Mouse (Mus musculus) G1E (cell line): ENCODE results near the gene Sass6. TPM values are rescaled to one million over a fixed set of nuclear protein-coding genes. Genes with fewer than 3 reads are reported as not detected.

ENCODE experiments used
- ATAC-seq: 2 replicates; pipeline ENCODE4 v1.8.0; 2016; ENCODE audit warnings: mild to moderate bottlenecking; ENCODE audit not compliant: insufficient number of reproducible peaks, poor library complexity, low FRiP score, severe bottlenecking; ENCODE audit errors: extremely low read depth
- DNase-seq: peaks from one replicate; pipeline ENCODE4 v3.0.0; 2012; ENCODE audit warnings: low spot score
- H3K27me3 ChIP-seq: 2 replicates; pipeline ENCODE4 v1.6.1; 2012; ENCODE audit warnings: mild to moderate bottlenecking, low read length, inconsistent platforms; ENCODE audit not compliant: insufficient read depth
- H3K36me3 ChIP-seq: replicated peaks from 2 replicates; pipeline ENCODE3; 2012; ENCODE audit warnings: mild to moderate bottlenecking, inconsistent platforms
- H3K4me1 ChIP-seq: 2 replicates; pipeline ENCODE4 v1.6.1; 2012; ENCODE audit warnings: low read depth, low read length, inconsistent platforms, mixed read lengths; ENCODE audit not compliant: insufficient read depth
- H3K4me3 ChIP-seq: 2 replicates; pipeline ENCODE4 v1.5.1; 2012; ENCODE audit warnings: low read depth, mild to moderate bottlenecking, inconsistent platforms, low read length, moderate library complexity, mixed read lengths
- H3K9me3 ChIP-seq: replicated peaks from 2 replicates; pipeline ENCODE4 v1.6.1; 2012; ENCODE audit warnings: inconsistent platforms
- CTCF ChIP-seq: IDR thresholded peaks from 2 replicates; pipeline ENCODE4 v1.5.1; 2012; ENCODE audit warnings: low read depth, low read length, inconsistent platforms, mixed read lengths
- GATA1 ChIP-seq: IDR thresholded peaks from 2 replicates; pipeline ENCODE4 v1.6.1; 2012; ENCODE audit warnings: borderline replicate concordance, low read length, inconsistent platforms, mixed read lengths
- GATA2 ChIP-seq: IDR thresholded peaks from 2 replicates; pipeline ENCODE4 v1.6.1; 2012; ENCODE audit warnings: low read depth, low read length, inconsistent platforms, borderline replicate concordance
- POLR2AphosphoS5 ChIP-seq: IDR thresholded peaks from 2 replicates; pipeline ENCODE4 v1.6.1; 2012; ENCODE audit warnings: low read depth, low read length, inconsistent platforms; ENCODE audit not compliant: insufficient replicate concordance
- TAL1 ChIP-seq: conservative IDR thresholded peaks from 2 replicates; pipeline ENCODE4 v1.6.1; 2012; ENCODE audit warnings: low read depth, low read length, inconsistent platforms, mixed read lengths
- polyA plus RNA-seq: library from polyadenylated mRNA; stranded (reverse); fragments of >175 nt; gene quantifications from 2 replicates; pipeline ENCODE4 v1.2.3, GENCODE M21; 2012
- total RNA-seq, 2 experiments: library from RNA; stranded (forward) in 1 of 2; stranded (reverse) in 1 of 2; fragments of 200-1000 nt in 1 of 2; fragments of >200 nt in 1 of 2; fragmentation: Nextera tagmentation in 1 of 2; gene quantifications; 2 replicates each; pipeline ENCODE4 v1.2.3; 2014 to 2017

The Sass6 gene
- total and polyA plus RNA-seq, 3 experiments = 7.6 to 74.3 (median 39.6) TPM

DNA sequence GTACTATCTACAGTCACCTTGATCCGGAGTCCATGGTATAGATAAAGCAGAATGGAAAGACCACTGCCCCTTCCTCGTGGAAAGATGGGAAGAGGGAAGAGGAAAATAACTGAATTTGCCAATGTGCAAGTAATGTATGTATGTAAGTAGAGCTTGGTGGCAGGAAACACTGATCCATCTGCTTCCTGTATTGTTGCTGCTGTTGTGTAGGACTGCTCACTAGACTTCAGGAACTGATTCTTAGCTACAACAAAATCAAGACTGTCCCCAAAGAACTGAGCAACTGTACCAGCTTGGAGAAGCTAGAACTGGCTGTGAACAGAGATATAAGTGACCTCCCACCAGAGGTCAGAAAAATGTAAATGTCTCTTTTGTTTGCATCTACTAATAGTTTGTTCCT lies 24.2 kb upstream of the Sass6 start:
- no peak for TF ChIP-seq CTCF
- no peak for TF ChIP-seq GATA1
- no peak for TF ChIP-seq TAL1
- TF ChIP-seq POLR2AphosphoS5 = no peak
- no peak for TF ChIP-seq GATA2
- ATAC-seq (no peak), DNase-seq (no peak)
- Histone ChIP-seq H3K4me3 (no peak overlapping the region), H3K9me3 (peaks cover 3% of the 10 kb centered on the region; the same call in 1 of the 2 replicates), H3K36me3 (no peaks in the 10 kb centered on the region), H3K4me1 (0 out of 2 replicates have a peak, but pooled peaks cover 2% of the 10 kb centered on the region), H3K27me3 (peaks cover 6% of the 10 kb centered on the region)

GRCm38 (mm10) chr3:116577286-116577685 lies 17.5 kb upstream of the Sass6 start:
- Histone ChIP-seq H3K36me3 (peaks cover 19% of the 10 kb centered on the region), H3K27me3 (peaks cover 1% of the 10 kb centered on the region), H3K4me3 (no peak overlapping the region), H3K4me1 (no peaks in the 10 kb centered on the region), H3K9me3 (no peaks in the 10 kb centered on the region)
- ATAC-seq (no peak), DNase-seq (no peak)
- TF ChIP-seq TAL1 = no peak

DNA sequence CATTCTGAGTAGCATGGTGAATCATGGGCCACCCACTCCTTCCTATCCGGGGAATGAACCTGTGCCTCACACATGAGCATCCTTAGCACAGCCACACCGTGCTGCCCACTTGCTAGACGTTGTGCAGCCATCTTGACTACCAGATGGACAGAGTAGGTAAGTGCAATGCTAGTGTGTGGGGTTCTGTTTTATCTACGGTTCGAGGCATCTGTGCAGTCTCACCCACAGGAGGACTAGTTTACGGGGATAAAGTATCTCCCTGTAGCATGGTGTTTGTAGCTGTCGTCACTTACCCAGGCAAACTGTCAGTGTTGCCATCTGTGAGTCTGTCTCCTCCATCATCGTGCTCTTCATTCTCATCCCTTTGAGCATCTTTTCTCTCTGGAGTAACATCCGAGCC lies 12.6 kb upstream of the Sass6 start:
- Histone ChIP-seq H3K4me3 (no peak overlapping the region), H3K9me3 (no peaks in the 10 kb centered on the region), H3K36me3 (peaks cover 62% of the 10 kb centered on the region), H3K4me1 (peaks cover under 1% of the 10 kb centered on the region; the same call in 1 of the 2 replicates), H3K27me3 (no peaks in the 10 kb centered on the region)
- DNase-seq (no peak), ATAC-seq (no peak)
- TF ChIP-seq GATA1 = no peak
- no peak for TF ChIP-seq TAL1
- no peak for TF ChIP-seq POLR2AphosphoS5

GRCm38 (mm10) chr3:116594076-116594727 lies 580 bp upstream of the Sass6 start:
- ATAC-seq (peak; percentile 36), DNase-seq (peak; percentile 38)
- Histone ChIP-seq H3K4me1 (peaks cover 29% of the 10 kb centered on the region), H3K4me3 (peak overlapping the region; percentile 94), H3K27me3 (no peaks in the 10 kb centered on the region), H3K36me3 (peaks cover 47% of the 10 kb centered on the region), H3K9me3 (no peaks in the 10 kb centered on the region)
- TF ChIP-seq POLR2AphosphoS5 = no peak
- no peak for TF ChIP-seq CTCF
- TF ChIP-seq GATA1 = no peak
- TF ChIP-seq GATA2 = no peak
- no peak for TF ChIP-seq TAL1

DNA sequence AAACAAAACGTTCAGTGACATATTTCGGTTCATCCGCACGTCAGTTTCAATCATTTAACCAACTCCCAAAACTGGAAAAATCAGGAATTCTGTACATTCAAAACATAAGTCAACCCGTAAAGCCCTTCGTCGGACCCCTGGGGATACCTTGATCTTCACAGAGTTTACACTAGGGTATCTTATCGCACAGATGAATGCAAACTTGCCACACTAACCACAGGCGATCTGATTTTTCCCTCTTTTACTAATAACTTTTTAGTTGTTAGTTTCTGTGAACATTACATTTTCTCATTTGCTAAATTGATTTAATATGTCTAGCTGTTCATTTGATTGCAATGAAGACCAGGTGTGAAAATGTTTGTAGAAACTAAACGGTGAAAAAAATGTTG lies 815 bp downstream of the Sass6 start:
- no peaks in the 10 kb centered on the region for H3K27me3 ChIP-seq
- no peak for TF ChIP-seq GATA1
- no peak for TF ChIP-seq POLR2AphosphoS5
- TF ChIP-seq GATA2 = no peak
- TF ChIP-seq TAL1 = no peak
- no peak for TF ChIP-seq CTCF
- ATAC-seq (no peak), DNase-seq (no peak)
- H3K4me3 ChIP-seq = peak overlapping the region; percentile 94
- H3K4me1 ChIP-seq = peaks cover 30% of the 10 kb centered on the region
- H3K9me3 ChIP-seq = no peaks in the 10 kb centered on the region
- peaks cover 35% of the 10 kb centered on the region for H3K36me3 ChIP-seq

- peaks cover 48% of the 10 kb centered on the region for H3K36me3 ChIP-seq
These were observed 4.9 kb downstream of the Sass6 start for GRCm38 (mm10) chr3:116599705-116600104.

DNA sequence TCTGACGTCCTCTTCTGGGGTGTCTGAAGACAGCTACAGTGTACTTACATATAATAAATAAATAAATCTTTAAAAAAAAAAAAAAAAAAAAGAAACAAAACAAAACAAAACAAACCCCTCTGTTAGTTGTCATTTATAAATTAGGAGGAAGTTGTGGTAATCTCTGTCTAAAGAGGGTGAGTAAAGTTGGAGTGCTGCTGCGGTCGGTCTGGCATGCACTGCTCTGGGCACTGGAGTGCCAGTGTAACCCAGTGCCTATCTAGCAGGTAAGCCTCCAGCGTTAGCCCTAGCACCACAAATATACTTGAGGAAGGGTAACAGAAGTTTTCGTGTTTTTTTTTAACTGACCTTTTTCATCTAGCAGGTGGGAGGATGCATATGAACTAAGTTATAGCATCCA lies 6.2 kb downstream of the Sass6 start:
- TF ChIP-seq TAL1 (no peak), POLR2AphosphoS5 (no peak), GATA1 (no peak), GATA2 (no peak), CTCF (no peak)
- peaks cover 56% of the 10 kb centered on the region for H3K36me3 ChIP-seq
- ATAC-seq (peak; percentile 22; the same call in 1 of the 2 replicates), DNase-seq (no peak)
- no peak overlapping the region for H3K4me3 ChIP-seq
- peaks cover 32% of the 10 kb centered on the region for H3K4me1 ChIP-seq
- no peaks in the 10 kb centered on the region for H3K27me3 ChIP-seq
- H3K9me3 ChIP-seq = no peaks in the 10 kb centered on the region

More at GRCm38 (mm10) chr3:116599705-116600104, 4.9 kb downstream of the Sass6 start:
- H3K4me3 ChIP-seq = no peak overlapping the region
- no peak for ATAC-seq
- peaks cover 32% of the 10 kb centered on the region for H3K4me1 ChIP-seq
- H3K9me3 ChIP-seq = no peaks in the 10 kb centered on the region
- no peak for DNase-seq
- TF ChIP-seq TAL1 = no peak
- no peak for TF ChIP-seq GATA2
- no peak for TF ChIP-seq GATA1
- no peak for TF ChIP-seq POLR2AphosphoS5
- no peak for TF ChIP-seq CTCF
- H3K27me3 ChIP-seq = no peaks in the 10 kb centered on the region
